Mouse (Mus musculus) retina, postnatal 7 days (tissue): ENCODE data around the gene Slc35a5.

Experiments
- DNase-seq: peaks from one replicate; pipeline ENCODE4 v3.0.0-alpha.2; 2012; ENCODE audit warnings: low read depth, low spot score

Gene Slc35a5

DNA sequence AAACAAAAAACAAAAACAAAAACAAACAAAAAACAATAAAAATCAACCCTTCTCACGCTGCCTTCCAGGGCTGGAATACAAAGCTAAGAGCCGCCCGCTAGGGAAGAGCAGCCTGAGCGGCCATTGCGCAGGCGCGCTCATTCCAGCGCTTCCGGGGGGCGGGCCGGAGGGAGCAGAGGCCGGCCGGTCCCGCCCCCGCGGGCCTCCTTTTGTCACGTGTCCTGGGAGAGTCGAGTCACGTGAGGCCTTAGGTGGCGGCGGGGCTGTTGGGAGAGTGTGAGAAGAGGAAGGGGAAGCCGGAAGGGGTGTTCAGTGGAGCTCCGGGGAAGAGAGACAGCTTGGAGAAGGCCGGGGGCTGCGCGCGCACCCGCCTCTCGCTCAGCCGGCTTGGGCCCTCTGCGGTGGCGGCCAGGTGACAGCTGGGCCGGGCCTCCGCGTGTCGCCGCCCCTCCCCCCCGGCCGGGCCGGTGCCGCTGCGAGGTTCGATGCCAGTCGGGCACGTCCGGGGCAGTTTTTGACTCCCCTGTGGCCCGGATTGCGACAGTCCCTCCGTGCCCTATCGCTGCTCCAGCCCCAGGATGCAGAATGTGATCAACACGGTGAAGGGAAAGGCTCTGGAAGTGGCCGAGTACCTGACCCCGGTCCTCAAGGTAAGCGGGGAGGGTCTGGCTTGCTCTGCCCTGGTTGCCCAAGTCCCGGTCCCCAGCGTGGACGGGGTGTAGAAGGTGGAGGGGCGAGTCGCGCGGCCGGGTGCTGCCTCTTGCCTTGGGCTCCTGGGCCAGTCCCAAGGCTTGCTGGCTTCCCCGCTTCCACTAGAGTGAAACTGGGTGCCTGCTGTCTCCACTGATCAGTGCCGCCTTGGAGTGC lies at the start of gene Slc35a5, which contains the start of gene Atg3:
Gene Slc35a5 (minus strand): TSS at position 185 of the 867 bp plus-strand sequence.
Gene Atg3 (plus strand): TSS at position 264 of the 867 bp plus-strand sequence.
- peak; percentile 97 for DNase-seq

DNA sequence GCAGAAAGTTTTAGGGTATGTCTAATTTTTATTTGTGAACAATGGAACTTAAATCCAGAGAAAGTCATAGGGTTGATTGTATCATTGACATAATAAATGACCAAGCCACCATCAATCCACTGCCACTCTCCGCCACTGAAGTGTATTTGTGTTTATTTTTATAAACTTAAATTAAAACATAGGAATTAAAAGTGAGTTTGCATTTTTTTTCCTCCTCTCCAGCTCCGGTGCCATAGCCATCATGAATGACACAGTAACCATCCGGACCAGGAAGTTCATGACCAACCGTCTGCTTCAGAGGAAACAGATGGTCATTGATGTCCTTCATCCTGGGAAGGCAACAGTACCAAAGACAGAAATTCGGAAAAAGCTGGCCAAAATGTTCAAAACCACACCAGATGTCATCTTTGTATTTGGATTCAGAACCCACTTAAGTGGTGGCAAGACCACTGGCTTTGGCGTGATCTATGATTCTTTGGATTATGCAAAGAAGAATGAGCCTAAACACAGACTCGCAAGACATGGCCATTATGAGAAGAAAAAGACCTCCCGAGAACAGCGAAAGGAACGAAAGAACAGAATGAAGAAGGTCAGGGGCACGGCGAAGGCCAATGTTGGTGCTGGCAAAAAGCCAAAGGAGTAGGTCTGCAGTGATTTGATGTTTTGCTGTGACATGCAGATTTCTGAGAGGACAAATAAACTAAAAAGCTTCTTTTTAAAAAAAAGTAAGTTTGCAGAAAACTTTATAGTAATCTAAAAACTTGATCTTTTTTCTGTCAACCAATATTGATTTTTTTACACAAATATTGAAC lies 46.6 kb upstream of the Slc35a5 start:
- no peak for DNase-seq

DNA sequence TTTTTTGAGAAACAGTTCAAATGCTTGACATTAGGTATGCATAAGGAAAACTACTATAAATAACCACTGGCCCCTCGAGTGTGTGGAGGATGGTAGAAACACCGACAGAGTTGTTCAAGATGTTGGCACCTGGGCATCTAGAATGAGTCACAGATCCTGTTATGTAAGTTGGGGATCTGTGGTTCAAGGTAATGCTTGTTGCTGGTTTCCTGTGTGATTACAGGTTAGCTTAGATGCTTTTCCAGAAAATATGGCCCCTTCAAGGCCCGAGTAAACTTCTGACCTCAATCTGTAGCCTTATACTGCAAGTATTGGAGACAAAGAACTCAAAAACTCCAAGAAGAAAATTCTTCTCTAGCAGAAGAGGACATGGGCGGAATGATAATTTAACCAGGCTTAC lies 45.9 kb upstream of the Slc35a5 start:
- no peak for DNase-seq

DNA sequence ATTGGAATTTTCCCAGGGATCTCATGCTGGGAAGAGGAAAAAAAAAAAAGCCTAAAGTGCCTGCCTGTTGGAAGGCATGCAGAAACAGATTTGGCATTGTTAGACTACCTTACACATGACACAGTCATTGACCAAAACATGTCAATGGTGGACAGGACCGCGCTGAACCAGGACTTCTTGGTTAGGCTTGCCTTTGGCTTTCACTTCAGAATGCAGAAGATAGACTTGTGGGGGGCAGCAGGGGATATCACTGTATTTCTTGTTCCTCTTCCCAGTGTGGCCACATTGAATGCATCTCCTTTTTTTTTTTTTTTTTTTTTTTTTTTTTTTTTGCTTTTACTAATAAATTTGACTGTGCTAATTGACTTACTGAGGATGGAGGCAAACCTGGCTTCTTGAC lies 42.9 kb upstream of the Slc35a5 start:
- DNase-seq, result no peak

DNA sequence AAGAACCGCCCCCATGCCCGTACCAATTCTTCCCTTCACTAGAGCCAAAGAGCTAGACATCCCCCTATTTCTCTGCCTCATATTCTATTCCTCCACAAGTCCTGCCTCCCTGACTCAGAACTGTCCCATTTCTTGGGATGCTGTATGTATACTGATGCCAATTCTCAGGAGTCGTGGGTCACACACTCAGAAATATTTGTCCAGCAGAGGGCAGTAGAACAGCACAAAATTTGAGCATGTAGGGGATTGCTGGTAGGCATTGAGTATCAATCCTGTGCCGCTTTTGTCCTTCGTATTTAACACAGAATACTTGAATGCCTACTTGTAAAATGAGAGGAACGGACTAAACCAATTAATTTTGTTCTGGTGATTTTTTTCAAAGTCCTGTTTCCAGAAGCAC lies 38.3 kb upstream of the Slc35a5 start:
- DNase-seq, result peak; percentile 69

DNA sequence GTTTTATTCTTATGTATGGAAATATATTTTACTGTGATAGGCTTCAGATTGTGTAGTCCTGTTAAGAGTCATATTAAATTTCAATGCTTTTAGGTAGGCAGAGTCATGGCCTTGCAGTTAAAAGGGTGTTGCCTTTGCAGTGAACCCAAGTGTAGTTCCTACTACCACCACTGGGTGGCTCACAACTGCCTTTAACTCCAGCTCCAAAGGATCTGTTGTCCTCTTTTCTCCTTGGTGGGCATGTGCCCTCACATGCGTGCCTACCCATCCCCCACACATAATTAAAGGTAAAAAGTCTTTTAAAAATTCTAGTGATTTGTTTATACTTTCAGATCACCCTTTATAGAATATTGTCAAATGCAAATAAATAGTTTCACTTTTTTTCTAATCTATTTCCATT lies 34.1 kb upstream of the Slc35a5 start:
- peak; percentile 56 for DNase-seq

DNA sequence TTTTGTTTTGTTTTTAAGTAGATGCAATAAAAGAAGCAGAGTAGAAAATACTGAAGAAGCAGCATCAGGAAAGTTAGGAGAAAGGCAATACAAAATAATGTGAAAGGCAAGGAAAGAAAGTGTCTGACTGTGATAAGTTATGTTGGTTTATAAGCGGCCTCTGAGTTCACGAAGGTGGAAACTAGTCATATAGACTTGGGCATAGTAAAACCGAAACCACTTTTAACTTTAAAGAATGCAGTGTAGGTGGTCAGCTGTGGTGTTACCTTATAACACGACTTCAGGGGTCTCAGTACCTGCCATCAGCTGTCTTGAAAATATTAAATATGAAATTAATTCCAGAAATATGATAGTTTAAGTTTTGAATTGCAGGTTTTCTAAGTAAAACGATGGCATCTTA lies 23.3 kb upstream of the Slc35a5 start:
- no peak for DNase-seq

DNA sequence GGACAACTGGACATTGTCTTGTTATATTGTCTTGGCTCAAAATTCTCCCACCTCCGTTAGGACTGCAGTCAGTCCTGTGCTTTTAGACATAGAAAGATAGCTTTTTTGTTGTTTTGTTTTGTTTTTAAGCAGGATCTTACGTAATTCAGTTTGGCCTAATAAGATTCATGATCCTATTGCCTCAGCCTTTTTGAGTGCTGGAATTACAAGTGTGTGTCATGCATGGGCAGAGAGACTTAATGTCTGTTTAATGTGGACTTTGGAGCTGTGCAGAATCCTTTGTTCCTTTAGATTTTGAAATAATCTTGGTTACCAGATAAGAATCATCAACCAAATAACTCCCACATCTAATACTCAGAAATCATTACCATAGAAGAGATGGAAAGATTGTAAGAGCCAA lies 20.0 kb upstream of the Slc35a5 start:
- no peak for DNase-seq

DNA sequence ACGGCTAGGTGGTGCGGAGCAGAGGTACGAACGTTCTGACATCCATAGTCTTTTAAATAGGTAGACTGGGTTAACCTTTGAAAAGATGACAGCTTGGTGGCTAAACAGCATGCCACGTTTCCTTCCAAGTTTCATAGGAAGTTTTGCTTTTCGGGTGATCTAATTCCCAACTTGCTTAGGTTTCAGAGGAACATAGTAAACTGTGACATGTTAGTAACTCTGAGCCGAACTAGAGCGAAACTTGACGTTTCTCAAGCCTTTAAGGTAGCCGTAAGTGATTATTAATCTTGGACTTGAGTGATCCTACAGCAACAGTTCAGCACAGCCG lies 847 bp upstream of the Slc35a5 start:
- no peak for DNase-seq

DNA sequence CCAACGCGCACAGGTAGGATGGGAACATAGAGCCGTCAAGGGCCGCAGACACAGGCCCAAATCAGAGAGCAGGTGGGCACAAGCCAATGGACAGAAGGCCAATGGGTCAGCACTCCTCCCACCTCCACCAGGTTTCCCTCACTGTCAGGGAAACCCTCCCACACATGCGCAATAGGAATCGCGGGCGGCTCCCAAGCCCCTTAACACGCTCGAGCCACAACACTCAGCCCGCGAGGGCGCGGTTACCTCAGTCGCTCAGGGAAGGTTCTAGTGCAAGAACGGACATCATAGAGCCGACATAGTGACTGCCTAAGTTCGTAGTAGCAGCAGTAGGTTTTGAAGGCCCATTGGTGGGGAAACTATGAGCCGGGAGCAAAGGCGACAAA lies 377 bp downstream of the Slc35a5 start:
- DNase-seq, result peak; percentile 61

DNA sequence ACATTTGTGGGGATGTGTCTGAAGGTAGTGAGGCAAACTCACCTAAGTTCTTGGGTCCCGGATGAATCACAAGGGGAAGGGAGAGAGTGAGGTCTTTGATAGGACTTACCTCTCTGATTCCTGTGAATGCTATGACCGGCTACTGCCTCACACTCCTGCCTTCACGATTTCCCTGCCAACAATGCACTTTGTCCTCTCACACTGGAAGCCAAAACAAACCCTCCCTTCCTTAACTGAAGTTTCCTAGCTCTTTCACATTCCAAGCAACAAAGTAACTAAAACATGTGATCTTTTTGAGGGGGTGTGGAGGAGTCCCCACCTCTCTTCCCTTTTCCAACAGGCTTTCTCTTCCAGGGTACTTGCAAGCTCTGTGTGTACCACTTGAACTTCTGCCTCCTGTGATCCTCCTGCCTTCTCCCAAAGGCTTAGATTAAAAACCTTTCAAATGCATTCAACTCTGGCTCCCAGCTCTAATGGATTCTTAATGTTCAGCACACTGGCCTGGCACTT lies 3.7 kb downstream of the Slc35a5 start:
- DNase-seq, result no peak

DNA sequence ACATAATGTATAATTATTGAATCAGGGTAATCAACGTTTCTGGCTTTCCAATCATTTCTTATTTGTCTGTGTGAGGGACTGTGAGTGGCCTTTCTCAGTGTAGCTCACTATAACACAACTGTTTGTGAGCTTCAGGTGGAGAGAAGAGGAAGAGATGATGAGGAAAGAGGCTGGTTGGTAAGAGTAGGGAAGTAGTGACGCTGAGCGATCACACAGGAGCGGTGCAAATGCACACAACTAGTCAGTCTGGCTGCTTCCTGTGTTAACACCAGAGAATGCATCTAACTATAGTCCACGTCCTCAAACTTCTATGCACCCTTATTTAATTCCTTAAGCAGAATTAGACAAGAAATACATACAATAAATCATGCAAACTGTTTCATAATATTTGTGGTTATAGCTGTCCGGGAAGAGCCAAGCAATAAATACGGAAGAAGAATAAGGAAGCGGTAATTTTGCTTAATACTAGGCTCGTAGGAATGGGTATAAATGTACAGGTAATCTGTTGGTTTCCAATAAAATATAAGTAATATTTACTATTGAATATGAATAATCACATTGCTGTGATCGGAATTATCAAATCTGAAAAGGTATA lies 9.9 kb downstream of the Slc35a5 start:
- DNase-seq, result no peak

DNA sequence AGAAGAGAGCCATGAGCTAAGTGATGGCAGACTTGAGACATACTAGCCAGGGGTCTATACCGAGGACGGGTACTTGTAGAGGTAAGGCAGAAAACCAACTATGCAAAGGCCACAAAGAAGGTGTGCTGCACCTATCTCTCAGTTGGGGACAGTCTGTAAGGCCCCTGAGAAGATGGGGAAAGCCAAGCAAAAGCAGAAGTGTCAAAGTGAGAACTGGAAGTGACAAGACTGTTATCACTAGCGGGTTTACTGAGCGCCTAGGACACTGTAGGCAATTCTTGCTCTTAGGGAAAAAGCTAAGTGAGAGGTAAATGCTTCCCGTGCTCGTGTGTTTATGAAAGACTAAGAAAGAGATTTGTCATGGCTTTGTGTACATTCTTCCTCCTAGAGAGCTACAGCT lies 13.4 kb downstream of the Slc35a5 start:
- no peak for DNase-seq

DNA sequence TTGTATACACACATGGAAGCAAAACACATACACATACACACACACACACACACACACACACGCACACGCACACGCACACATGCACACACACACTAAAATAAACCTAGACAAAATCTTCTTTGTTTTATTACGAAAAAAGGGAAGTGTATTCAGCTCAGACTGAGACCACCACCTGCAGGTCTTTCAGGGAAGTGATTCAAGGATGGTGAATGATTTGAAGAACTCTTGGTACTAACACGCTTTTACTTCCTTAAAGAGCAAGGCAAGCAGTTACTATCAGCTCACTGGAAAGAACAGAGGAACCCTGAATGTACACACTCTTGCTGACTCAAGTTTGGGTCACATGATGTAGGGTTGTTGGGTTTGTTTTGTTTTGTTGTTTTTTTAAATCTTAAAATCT lies 15.9 kb downstream of the Slc35a5 start:
- DNase-seq, result no peak

DNA sequence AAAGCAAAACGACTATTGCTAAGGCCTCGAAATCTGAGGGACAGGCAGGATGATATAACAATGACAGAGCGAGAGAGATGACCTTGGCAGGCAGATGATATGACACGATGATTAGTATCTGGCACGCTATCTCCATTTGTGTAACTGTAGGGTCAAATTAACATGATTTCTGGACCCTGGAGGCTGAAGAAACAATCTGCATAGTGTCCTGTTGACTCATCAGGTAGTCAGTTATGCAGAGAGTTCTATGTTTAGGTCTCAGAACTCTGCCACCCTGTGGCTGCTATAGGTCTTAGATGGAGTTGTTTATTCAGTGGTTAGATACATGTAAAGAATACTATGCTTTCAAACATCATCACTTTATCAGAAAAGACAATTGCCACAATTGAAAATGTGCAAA lies 16.8 kb downstream of the Slc35a5 start:
- DNase-seq, result no peak

DNA sequence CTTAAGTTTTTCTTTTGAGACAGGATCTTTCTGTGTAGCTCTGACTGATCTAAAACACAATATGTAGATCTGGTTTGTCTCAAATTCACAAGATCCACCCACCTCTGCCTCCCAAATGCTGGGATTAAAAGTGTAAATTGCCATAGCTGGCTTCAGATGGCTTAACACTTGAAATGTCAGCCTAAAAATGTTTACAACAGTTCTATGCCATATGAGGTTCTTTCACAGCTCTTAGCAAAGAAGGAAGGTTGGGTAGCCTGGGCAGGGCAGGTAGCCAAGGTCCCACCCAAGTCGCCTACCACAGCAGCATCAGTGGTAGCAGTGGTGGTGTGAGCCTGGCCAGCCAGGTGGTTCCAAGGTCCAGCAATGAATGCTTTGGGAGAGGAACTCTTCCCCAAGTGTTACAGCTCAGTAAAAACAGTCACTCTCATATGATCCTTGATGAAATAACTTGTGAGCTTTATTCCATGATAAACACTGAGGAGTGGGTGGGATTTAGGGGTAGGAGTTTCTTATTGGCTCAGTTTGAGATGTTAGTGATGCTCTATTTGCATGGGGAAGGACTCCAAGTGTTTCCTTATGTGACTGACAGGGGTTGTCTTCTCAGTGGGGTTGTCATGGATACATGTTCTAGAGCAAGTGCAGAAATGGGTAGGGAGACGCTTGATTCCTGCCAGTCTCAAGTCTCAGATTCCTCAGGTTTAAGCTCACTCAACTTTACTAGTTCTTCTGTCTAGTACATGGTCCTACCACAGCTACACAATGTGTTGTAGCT lies 30.4 kb downstream of the Slc35a5 start:
- no peak for DNase-seq

DNA sequence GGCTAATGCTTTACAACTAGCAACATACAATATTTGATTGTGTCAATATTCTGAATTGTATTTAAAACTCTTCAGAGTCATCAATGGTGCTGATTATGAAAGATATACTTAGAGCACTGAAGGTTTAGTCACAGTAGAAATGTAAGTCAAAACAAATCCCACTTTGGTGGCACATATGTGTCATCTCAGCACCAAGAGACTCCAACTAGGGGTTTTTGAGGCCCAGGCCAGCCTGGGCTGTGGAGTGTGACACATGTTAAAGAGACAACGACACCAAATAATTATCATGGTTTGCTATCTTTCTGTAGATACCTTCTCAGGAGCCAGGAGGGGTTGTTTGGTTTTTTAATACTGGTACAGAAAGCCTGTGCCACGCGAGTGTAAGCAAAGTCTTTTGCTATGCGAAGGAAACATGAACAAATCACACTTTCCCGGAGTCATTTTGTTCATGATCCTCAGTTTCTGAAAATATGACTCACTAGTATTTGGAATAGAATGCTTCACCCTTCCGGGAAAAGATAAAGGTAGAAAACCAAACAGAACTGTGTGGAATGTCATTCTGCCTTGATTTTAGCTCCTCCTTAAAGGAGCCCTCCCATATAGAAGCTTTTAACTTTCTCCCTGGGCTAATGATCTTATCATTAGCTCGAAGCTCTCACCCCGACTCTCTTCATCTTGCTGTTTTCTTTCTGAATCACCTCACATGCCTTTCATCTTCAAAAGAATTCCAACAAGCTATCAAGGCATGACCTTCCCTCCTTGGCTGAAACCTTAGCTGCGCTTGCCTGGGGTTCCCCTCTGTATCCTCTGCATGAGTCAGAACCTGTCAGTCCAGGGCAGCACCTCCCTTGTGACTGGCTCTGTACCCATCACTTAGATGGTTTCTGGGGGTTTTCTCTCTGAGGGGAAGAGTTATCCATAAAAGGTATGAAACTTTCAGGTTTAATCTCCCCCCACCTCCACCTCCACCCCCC lies 34.0 kb downstream of the Slc35a5 start:
- DNase-seq, result no peak

DNA sequence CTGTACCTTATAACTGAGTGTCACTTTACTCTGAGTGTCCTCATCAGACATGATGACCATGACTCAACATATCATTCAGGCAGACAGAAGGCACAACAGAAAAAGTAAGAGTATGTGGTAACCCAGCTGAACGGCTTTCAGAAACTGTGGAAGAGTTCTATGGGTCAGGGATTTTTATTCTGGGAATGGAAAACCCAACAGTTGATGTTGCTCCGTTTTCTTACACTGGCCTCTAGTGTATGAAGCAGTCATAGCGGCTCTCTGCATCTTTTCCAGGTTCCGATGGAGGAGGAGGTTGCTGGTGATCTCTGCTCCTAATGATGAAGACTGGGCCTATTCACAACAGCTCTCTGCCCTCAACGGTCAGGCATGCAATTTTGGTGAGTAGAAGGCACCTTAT lies 35.9 kb downstream of the Slc35a5 start:
- DNase-seq, result no peak

DNA sequence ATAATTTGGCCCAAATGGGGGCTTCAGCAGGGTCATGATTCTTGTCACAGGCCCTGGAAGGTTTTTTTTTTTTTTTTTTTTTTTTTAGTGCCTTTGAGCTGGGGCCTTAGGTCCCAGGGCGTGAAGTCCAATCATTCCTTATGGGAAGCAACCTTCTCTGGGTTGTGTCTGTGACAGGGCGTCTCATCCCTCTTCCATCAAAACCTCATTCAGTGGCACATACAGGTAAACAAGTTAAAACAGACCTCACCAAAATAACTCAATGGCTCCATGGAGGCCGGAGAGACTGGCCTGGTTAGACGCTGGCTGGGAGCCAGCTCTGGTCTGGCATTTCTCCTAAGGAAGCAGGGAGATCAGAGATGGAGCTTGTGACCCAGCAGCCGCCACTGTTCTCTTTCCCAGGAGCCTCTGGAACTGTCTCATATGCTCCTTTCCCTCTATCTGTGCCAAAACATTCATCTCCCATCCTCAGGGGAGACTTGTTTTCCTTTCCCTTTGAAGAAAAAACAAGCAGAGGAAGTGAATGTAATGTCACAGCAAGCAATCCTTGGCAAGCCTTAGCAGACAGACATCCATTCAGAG lies 37.6 kb downstream of the Slc35a5 start:
- no peak for DNase-seq

DNA sequence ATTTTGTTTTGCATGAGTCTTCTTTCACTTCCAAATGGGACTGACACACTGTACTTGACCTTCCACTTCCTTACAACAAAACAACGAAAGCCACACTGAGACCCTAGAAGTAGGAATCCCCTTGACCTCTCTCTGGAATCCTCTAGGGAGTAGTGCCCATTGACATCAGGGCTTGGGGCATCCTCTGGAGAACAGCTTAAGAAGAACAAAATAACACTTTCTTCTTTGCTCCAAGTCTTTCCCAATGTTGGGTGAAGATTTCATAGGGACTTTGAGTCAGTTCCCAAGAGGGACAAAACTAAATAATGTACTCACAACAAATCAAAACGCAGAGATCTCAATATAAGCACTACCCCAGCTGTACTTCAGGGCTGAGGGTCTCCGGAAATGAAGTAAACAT lies 39.7 kb downstream of the Slc35a5 start:
- DNase-seq, result no peak
